Mouse (Mus musculus) embryonic facial prominence, embryonic 13.5 days (tissue): ENCODE measurements around the gene Gm11733. TPM values are rescaled to one million over a fixed set of nuclear protein-coding genes. Genes with fewer than 3 reads are reported as not detected.

Source experiments
- ATAC-seq: fragments of 200-750 bp; cut with Nextera tagmentation; 2 replicates; pipeline ENCODE4 v1.8.0; 2017; ENCODE audit warnings: low read depth; ENCODE audit not compliant: insufficient number of reproducible peaks, insufficient read depth, low FRiP score, low TSS enrichment
- H3K27ac ChIP-seq: fragments of 300-500 bp; sonication (generic); 2 replicates; pipeline ENCODE4 v1.5.1; 2015; ENCODE audit warnings: moderate library complexity, mild to moderate bottlenecking, inconsistent platforms
- H3K27me3 ChIP-seq: fragments of 300-500 bp; sonication (generic); 2 replicates; pipeline ENCODE4 v1.6.1; 2015; ENCODE audit warnings: mild to moderate bottlenecking, inconsistent platforms
- H3K36me3 ChIP-seq: fragments of 300-500 bp; sonication (generic); 2 replicates; pipeline ENCODE4 v1.6.1; 2015; ENCODE audit warnings: mild to moderate bottlenecking, inconsistent platforms
- H3K4me1 ChIP-seq: fragments of 300-500 bp; sonication (generic); 2 replicates; pipeline ENCODE4 v1.6.1; 2015; ENCODE audit warnings: inconsistent platforms
- H3K4me2 ChIP-seq: fragments of 300-500 bp; sonication (generic); 2 replicates; pipeline ENCODE4 v1.6.1; 2015; ENCODE audit warnings: moderate library complexity, mild to moderate bottlenecking, inconsistent platforms
- H3K4me3 ChIP-seq: fragments of 300-500 bp; sonication (generic); 2 replicates; pipeline ENCODE4 v1.5.1; 2015; ENCODE audit warnings: mild to moderate bottlenecking, inconsistent platforms
- H3K9ac ChIP-seq: fragments of 300-500 bp; sonication (generic); 2 replicates; pipeline ENCODE4 v1.6.1; 2015; ENCODE audit warnings: mild to moderate bottlenecking, inconsistent platforms
- H3K9me3 ChIP-seq: fragments of 300-500 bp; sonication (generic); 2 replicates; pipeline ENCODE4 v1.6.1; 2016; ENCODE audit warnings: inconsistent platforms
- WGBS: fragments of 180-500 bp; shearing (Covaris S2); methylation state at CpG from one replicate; pipeline ENCODE4 v1.1.7; 2015; ENCODE audit warnings: mixed read lengths; 5-methylcytosine and 5-hydroxymethylcytosine counted together
- polyA plus RNA-seq: library from polyadenylated mRNA; unstranded; fragments of >200 nt; fragmentation: Nextera tagmentation; extraction: Ambion mirVana; gene quantifications from 2 replicates; pipeline ENCODE4 v1.2.1, GENCODE M21; 2015

Gm11733 gene
- polyA plus RNA-seq, 1 experiment from 2014 or later, result not detected

DNA sequence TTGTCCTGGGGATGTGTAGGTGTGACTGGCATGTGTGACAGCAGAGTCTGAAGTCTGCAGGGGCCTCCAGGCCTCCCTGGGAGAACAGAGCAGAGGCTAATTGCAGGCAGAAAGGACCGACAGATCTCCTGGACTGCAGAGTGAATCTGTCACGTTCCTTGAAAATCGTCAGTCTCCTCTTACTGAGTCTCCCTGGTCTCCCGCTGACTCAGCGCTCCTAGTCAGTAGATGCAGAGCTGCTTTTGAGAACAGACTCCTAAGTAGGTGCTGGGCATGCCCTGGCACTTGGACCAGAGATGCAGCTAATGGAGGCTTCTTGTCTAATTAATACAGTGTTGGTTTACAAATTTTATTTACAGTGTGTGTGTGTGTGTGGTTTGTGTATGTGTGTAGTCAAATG lies 17.9 kb upstream of the Gm11733 start:
- Histone ChIP-seq H3K9me3 (no peaks in the 10 kb centered on the region), H3K9ac (peak overlapping the region; percentile 17; the same call in 1 of the 2 replicates), H3K36me3 (no peaks in the 10 kb centered on the region), H3K4me2 (no peak overlapping the region), H3K27ac (no peak overlapping the region), H3K4me3 (no peak overlapping the region), H3K4me1 (peaks cover 52% of the 10 kb centered on the region), H3K27me3 (0 out of 2 replicates have a peak, but pooled peaks cover 3% of the 10 kb centered on the region)
- no peak for ATAC-seq
- 31% methylated on average over 5 of the region's 5 CpGs for WGBS

DNA sequence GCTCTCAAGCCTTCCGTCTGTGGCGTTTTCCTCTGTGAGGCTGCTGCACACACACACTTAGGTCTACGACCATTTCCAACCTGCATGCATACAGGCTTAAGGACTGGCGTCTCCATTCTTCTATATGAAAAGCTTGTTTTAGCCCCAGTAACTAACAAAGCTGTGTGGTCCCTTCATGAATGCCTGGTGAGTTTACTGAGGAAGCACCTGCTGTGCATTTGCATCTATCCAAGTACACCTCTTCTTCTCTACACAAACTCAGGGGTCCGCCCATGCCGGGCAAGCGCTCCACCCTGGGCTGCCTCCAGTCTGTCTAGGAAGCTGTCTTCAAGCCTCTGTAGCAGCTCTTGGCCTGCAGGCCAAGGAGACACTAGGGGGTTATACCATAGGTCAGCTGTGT lies 17.3 kb upstream of the Gm11733 start:
- H3K4me1 ChIP-seq, result peaks cover 54% of the 10 kb centered on the region
- no peak for ATAC-seq
- no peak overlapping the region for H3K4me2 ChIP-seq
- no peak overlapping the region for H3K9ac ChIP-seq
- H3K9me3 ChIP-seq, result no peaks in the 10 kb centered on the region
- 86% methylated on average over 7 of the region's 7 CpGs for WGBS
- no peaks in the 10 kb centered on the region for H3K36me3 ChIP-seq
- H3K4me3 ChIP-seq, result no peak overlapping the region
- no peak overlapping the region for H3K27ac ChIP-seq
- 0 out of 2 replicates have a peak, but pooled peaks cover under 1% of the 10 kb centered on the region for H3K27me3 ChIP-seq

GRCm38 (mm10) chr11:117468585-117469363 lies 15.4 kb upstream of the Gm11733 start:
- no peak overlapping the region for H3K9ac ChIP-seq
- ATAC-seq, result no peak
- H3K27ac ChIP-seq, result no peak overlapping the region
- no peak overlapping the region for H3K4me2 ChIP-seq
- no peaks in the 10 kb centered on the region for H3K27me3 ChIP-seq
- H3K4me1 ChIP-seq, result peaks cover 53% of the 10 kb centered on the region
- no peak overlapping the region for H3K4me3 ChIP-seq
- H3K9me3 ChIP-seq, result no peaks in the 10 kb centered on the region
- no peaks in the 10 kb centered on the region for H3K36me3 ChIP-seq
- 35% methylated on average over 6 of the region's 6 CpGs for WGBS

- no peak for ATAC-seq
- no peak overlapping the region for H3K9ac ChIP-seq
- no peak overlapping the region for H3K4me3 ChIP-seq
- peaks cover 53% of the 10 kb centered on the region for H3K4me1 ChIP-seq
- H3K27me3 ChIP-seq, result no peaks in the 10 kb centered on the region
- no peak overlapping the region for H3K4me2 ChIP-seq
- no peaks in the 10 kb centered on the region for H3K9me3 ChIP-seq
- 42% methylated on average over 5 of the region's 5 CpGs for WGBS
- 0 out of 2 replicates have a peak overlapping the region, but pooled peaks have one; percentile 11 for H3K27ac ChIP-seq
- no peaks in the 10 kb centered on the region for H3K36me3 ChIP-seq
Measured at GRCm38 (mm10) chr11:117469724-117470123, 14.4 kb upstream of the Gm11733 start.

- 79% methylated on average over 12 of the region's 12 CpGs for WGBS
- no peaks in the 10 kb centered on the region for H3K36me3 ChIP-seq
Measured at GRCm38 (mm10) chr11:117470586-117471195, 13.5 kb upstream of the Gm11733 start.

DNA sequence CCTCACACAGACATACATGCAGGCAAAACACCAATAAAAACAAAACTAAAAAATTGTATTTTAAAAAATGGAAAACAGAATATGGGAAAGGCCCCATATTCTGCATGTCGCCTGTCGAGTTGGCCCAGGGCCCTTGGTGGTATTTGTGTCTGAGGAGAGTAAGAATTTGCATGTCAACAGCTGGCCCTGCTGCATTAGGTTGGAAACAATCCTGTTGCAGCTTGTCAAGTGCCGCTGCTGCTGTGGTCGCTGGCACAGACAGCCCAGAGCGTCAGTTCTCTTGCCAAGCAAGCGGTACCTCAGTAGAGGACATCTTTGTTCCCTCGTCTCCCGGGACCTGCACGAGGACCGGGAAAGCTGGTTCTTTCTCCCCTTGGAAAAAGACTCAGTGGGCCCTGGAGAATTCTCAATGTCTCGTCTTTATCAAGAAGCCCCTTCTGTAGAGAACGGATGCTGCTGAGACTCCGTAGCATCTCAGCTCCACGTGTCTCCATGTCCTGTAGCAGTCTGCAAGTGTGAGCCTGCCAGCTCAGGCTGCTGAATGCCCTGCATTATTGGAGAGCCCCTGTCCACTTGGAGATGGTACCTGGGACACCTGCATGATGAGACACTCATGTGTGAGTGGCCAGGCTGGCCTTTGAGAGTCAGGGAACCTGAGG lies 12.4 kb upstream of the Gm11733 start:
- WGBS, result 45% methylated on average over 14 of the region's 14 CpGs
- no peak for ATAC-seq
- Histone ChIP-seq H3K27ac (0 out of 2 replicates have a peak overlapping the region, but pooled peaks have one; percentile 12), H3K36me3 (no peaks in the 10 kb centered on the region), H3K4me2 (no peak overlapping the region), H3K27me3 (no peaks in the 10 kb centered on the region), H3K9me3 (no peaks in the 10 kb centered on the region), H3K4me3 (no peak overlapping the region), H3K4me1 (peaks cover 54% of the 10 kb centered on the region), H3K9ac (no peak overlapping the region)

More at GRCm38 (mm10) chr11:117470586-117471195, 13.5 kb upstream of the Gm11733 start:
- no peak overlapping the region for H3K4me2 ChIP-seq
- no peak for ATAC-seq
- H3K9ac ChIP-seq, result no peak overlapping the region
- H3K27me3 ChIP-seq, result no peaks in the 10 kb centered on the region
- no peak overlapping the region for H3K27ac ChIP-seq
- H3K4me1 ChIP-seq, result peaks cover 55% of the 10 kb centered on the region
- H3K4me3 ChIP-seq, result no peak overlapping the region
- no peaks in the 10 kb centered on the region for H3K9me3 ChIP-seq

GRCm38 (mm10) chr11:117472885-117473284 lies 11.3 kb upstream of the Gm11733 start:
- no peak overlapping the region for H3K27ac ChIP-seq

DNA sequence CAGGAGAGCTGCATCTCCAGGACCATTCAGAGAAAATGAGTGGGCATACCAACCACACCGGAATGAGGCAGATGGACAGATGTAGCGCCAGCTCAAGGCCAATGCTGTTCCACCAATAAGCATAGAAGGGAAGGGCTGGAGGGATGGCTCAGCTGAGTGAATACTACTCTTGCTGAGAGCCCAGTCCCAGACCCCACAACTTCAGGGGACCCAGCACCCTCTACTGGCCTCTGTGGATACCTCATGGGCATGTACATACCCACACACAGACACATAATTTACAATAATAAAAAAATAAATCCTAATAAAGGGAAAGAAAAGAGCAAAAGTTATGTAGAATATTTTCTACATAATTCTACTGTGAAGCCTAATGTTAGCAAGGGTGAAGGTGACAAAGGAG lies 9.0 kb upstream of the Gm11733 start:
- H3K4me3 ChIP-seq, result no peak overlapping the region
- H3K9me3 ChIP-seq, result peaks cover 6% of the 10 kb centered on the region; the same call in 1 of the 2 replicates
- no peaks in the 10 kb centered on the region for H3K36me3 ChIP-seq
- no peak overlapping the region for H3K4me2 ChIP-seq
- H3K27ac ChIP-seq, result no peak overlapping the region
- H3K9ac ChIP-seq, result no peak overlapping the region
- ATAC-seq, result no peak
- 100% methylated on average over 2 of the region's 2 CpGs for WGBS
- no peaks in the 10 kb centered on the region for H3K27me3 ChIP-seq
- H3K4me1 ChIP-seq, result peaks cover 57% of the 10 kb centered on the region

More at GRCm38 (mm10) chr11:117472885-117473284, 11.3 kb upstream of the Gm11733 start:
- no peak overlapping the region for H3K4me2 ChIP-seq
- H3K4me1 ChIP-seq, result peaks cover 57% of the 10 kb centered on the region
- no peak overlapping the region for H3K9ac ChIP-seq
- H3K27me3 ChIP-seq, result no peaks in the 10 kb centered on the region
- no peak overlapping the region for H3K4me3 ChIP-seq
- peaks cover 6% of the 10 kb centered on the region; the same call in 1 of the 2 replicates for H3K9me3 ChIP-seq
- no peak for ATAC-seq
- 72% methylated on average over 8 of the region's 8 CpGs for WGBS
- no peaks in the 10 kb centered on the region for H3K36me3 ChIP-seq

- Histone ChIP-seq H3K4me3 (no peak overlapping the region), H3K9ac (no peak overlapping the region), H3K9me3 (peaks cover 6% of the 10 kb centered on the region; the same call in 1 of the 2 replicates), H3K27me3 (no peaks in the 10 kb centered on the region), H3K27ac (no peak overlapping the region; the same call in 1 of the 2 replicates), H3K4me2 (peak overlapping the region; percentile 33), H3K4me1 (peaks cover 62% of the 10 kb centered on the region), H3K36me3 (no peaks in the 10 kb centered on the region)
- WGBS, result 39% methylated on average over 10 of the region's 10 CpGs
- no peak for ATAC-seq
Measured at GRCm38 (mm10) chr11:117475669-117476068, 8.5 kb upstream of the Gm11733 start.

DNA sequence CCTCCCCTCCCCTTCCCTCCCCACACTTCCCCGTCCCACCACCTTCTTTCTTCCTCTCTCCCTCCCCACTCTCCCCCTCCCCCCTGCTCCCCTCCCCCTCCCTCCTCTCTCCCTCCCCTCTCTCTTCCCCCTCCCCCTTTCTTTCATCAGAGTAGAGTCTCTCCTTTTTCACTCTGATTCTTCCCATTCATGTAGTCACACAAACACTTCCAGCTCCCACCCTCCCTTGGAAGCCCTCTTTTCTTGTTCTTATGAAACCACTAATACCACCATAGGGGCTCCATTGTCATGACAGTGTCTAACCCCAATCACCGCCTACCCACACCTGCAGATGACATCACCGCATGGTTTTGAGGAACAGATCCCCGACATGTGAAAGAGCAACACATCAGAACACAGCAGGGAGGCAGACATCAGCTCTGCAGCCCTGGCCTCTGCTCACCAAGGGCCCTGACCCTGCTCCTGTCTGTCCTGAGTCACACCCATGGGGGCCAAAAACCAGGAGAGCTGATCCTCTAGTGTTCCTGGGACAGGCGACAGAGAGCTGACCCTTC lies 7.5 kb upstream of the Gm11733 start:
- no peak overlapping the region for H3K27ac ChIP-seq
- peaks cover 6% of the 10 kb centered on the region; the same call in 1 of the 2 replicates for H3K9me3 ChIP-seq
- no peak overlapping the region for H3K4me3 ChIP-seq
- H3K36me3 ChIP-seq, result no peaks in the 10 kb centered on the region
- no peak overlapping the region for H3K9ac ChIP-seq
- no peak overlapping the region for H3K4me2 ChIP-seq
- H3K27me3 ChIP-seq, result no peaks in the 10 kb centered on the region
- WGBS, result 77% methylated on average over 5 of the region's 5 CpGs
- H3K4me1 ChIP-seq, result peaks cover 65% of the 10 kb centered on the region
- ATAC-seq, result no peak

GRCm38 (mm10) chr11:117478271-117479006 lies 5.7 kb upstream of the Gm11733 start:
- no peak overlapping the region for H3K9ac ChIP-seq
- H3K4me1 ChIP-seq, result peaks cover 67% of the 10 kb centered on the region
- H3K27ac ChIP-seq, result peak overlapping the region; percentile 98
- peak; percentile 9; the same call in 1 of the 2 replicates for ATAC-seq
- peak overlapping the region; percentile 48 for H3K4me2 ChIP-seq
- no peaks in the 10 kb centered on the region for H3K27me3 ChIP-seq
- 38% methylated on average over 10 of the region's 10 CpGs for WGBS
- peaks cover 6% of the 10 kb centered on the region; the same call in 1 of the 2 replicates for H3K9me3 ChIP-seq
- H3K4me3 ChIP-seq, result no peak overlapping the region
- no peaks in the 10 kb centered on the region for H3K36me3 ChIP-seq
